ENCODE assay signal across 16 mouse cellular contexts in the genomic region with DNA sequence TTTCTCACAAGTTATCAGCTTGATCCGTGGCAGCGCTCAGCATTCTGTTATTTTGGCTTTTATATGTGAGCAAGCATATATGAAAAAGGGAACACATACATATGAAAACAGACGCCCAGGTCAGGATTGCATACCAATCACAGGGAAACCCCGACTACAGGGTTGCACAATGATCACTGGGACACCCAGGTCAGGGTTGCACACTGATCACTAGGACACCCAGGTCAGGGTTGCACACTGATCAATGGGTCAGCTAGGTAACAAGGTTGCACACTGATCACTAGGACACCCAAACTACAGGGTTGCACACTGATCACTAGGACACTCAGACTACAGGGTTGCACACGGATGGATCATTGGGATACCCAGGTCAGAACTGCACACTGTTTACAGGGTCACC.
"Had no signal": no experiment of that assay in that cellular context is flagged by ENCODE, and none has a peak within 500 bp of the region (broad histone marks: within the 10 kb centered on the region; RNA-seq: fewer than 3 reads in every experiment).

No protein-coding gene starts in this region.

- H3K9ac ChIP-seq: limb, embryonic 13.5 days; stomach, embryonic 15.5 days had no signal

- H3K9me3 ChIP-seq: limb, embryonic 10.5 days; limb, embryonic 13.5 days; stomach, embryonic 15.5 days had no signal

- H3K27ac ChIP-seq: limb, embryonic 10.5 days; limb, embryonic 13.5 days; stomach, embryonic 15.5 days had no signal

- H3K4me1 ChIP-seq: limb, embryonic 13.5 days; stomach, embryonic 15.5 days had no signal

- H3K4me2 ChIP-seq: limb, embryonic 13.5 days; midbrain, embryonic 11.5 days; stomach, embryonic 15.5 days had no signal

- H3K4me3 ChIP-seq: limb, embryonic 10.5 days; limb, embryonic 13.5 days; stomach, embryonic 15.5 days had no signal

- H3K27me3 ChIP-seq: limb, embryonic 13.5 days; stomach, embryonic 15.5 days had no signal

- DNase-seq: kidney, adult 18-20 months; kidney, adult 9 months; kidney, postnatal 14 days; kidney, postnatal 4 days; lung, adult 2 months; lung, postnatal 14 days; lung, postnatal 4 days; midbrain, embryonic 14.5 days; right cerebral cortex, adult 18-20 months; right cerebral cortex, postnatal 14 days; spleen, adult 18-20 months; thymus, postnatal 25 days had no signal

- H3K36me3 ChIP-seq: limb, embryonic 10.5 days; limb, embryonic 13.5 days; stomach, embryonic 15.5 days had no signal
